Mouse (Mus musculus) G1E (cell line): ENCODE data around the gene Atxn1l.

Experiments
- CTCF ChIP-seq: IDR thresholded peaks from 2 replicates; pipeline ENCODE4 v1.5.1; 2012; ENCODE audit warnings: low read depth, low read length, inconsistent platforms, mixed read lengths
- GATA1 ChIP-seq: IDR thresholded peaks from 2 replicates; pipeline ENCODE4 v1.6.1; 2012; ENCODE audit warnings: borderline replicate concordance, low read length, inconsistent platforms, mixed read lengths
- TAL1 ChIP-seq: conservative IDR thresholded peaks from 2 replicates; pipeline ENCODE4 v1.6.1; 2012; ENCODE audit warnings: low read depth, low read length, inconsistent platforms, mixed read lengths

GRCm38 (mm10) chr8:109738049-109738380 lies 476 bp upstream of the Atxn1l start:
- TF ChIP-seq TAL1 (no peak), GATA1 (no peak), CTCF (no peak)
